ENCODE assay signal across 7 mouse cellular contexts in genomic region chr5:73431581-73431980, GRCm38 (mm10). TPM values are rescaled to one million over a fixed set of nuclear protein-coding genes. Genes with fewer than 3 reads are reported as not detected.
DNase-seq lines count a peak whose midpoint lies in the region; ATAC-seq and TF ChIP-seq lines count a peak whose summit lies in the region.

No protein-coding gene starts in this region.

- H3K9ac ChIP-seq in hindbrain, embryonic 15.5 days, result 0 out of 2 replicates have a peak overlapping the region, but pooled peaks have one; percentile 25

- H3K27me3 ChIP-seq in cerebellum, adult 2 months (ENCODE audit: control insufficient read depth, insufficient read depth, low read length), result no peaks in the 10 kb centered on the region
- no peaks in the 10 kb centered on the region for H3K27me3 ChIP-seq in hindbrain, embryonic 15.5 days

- no peak overlapping the region for H3K4me3 ChIP-seq in cerebellum, adult 2 months (replicated peaks; ENCODE audit: insufficient read depth, low read depth, low read length)
- no peak overlapping the region for H3K4me3 ChIP-seq in hindbrain, embryonic 15.5 days

- H3K9me3 ChIP-seq in hindbrain, embryonic 15.5 days, result no peaks in the 10 kb centered on the region

- no peak for TF ChIP-seq POLR2A in cerebellum, adult 2 months (IDR thresholded peaks at IDR 0.05; ENCODE audit: borderline replicate concordance, insufficient read depth, low read length)

- 12% methylated on average over 14 of the region's 14 CpGs for WGBS in cerebellum, adult 2 months
- 15% methylated on average over 14 of the region's 14 CpGs for WGBS in hindbrain, embryonic 15.5 days

- peak; percentile 55 for DNase-seq in R1 (ENCODE audit: low read depth, low spot score)
- DNase-seq in cerebellum, adult 2 months, result peak; percentile 67 to 80
- DNase-seq in frontal cortex, adult 2 months (ENCODE audit: extremely low spot score in 1 of 2, low spot score in 1 of 2), result peak; percentile 69 to 95
- peak; percentile 87 to 91 for DNase-seq in left cerebral cortex, adult 18-20 months (ENCODE audit: low spot score in 2 of 2)
- peak; percentile 69 for DNase-seq in mesoderm, embryonic 11.5 days (ENCODE audit: low read depth, low spot score)
- DNase-seq in spleen, adult 12 weeks (ENCODE audit: low spot score), result peak; percentile 5

- no peak overlapping the region for H3K27ac ChIP-seq in cerebellum, adult 2 months (ENCODE audit: insufficient read depth, low read length)
- peak overlapping the region; percentile 42; the same call in 1 of the 2 replicates for H3K27ac ChIP-seq in hindbrain, embryonic 15.5 days (replicated peaks)

- no peaks in the 10 kb centered on the region for H3K36me3 ChIP-seq in hindbrain, embryonic 15.5 days

- no peaks in the 10 kb centered on the region for H3K4me1 ChIP-seq in cerebellum, adult 2 months (ENCODE audit: control insufficient read depth, insufficient read depth, low read length)
- H3K4me1 ChIP-seq in hindbrain, embryonic 15.5 days (replicated peaks), result no peaks in the 10 kb centered on the region

- peak; percentile 89 for ATAC-seq in hindbrain, embryonic 15.5 days (ENCODE audit: low FRiP score, low read depth)

- H3K4me2 ChIP-seq in hindbrain, embryonic 15.5 days, result peak overlapping the region; percentile 39; the same call in 1 of the 2 replicates

- peak; percentile 95 for TF ChIP-seq CTCF in cerebellum, adult 2 months (IDR thresholded peaks at IDR 0.05; ENCODE audit: borderline replicate concordance, insufficient read depth, low read depth, low read length)

RNA-seq across cellular contexts. Expression of gene Cwh43, which starts 25.7 kb away (rescaled TPM):
- polyA plus RNA-seq in cerebellum, adult 2 months (2012; rRNA removed), result 0.10 and 0.20 TPM in 2 replicates
- 3.0 and 4.9 TPM in 2 replicates for polyA plus RNA-seq in frontal cortex, adult 2 months (2012; rRNA removed)
- polyA plus RNA-seq in hindbrain, embryonic 15.5 days (2015; fragmentation: Nextera tagmentation; extraction: Ambion mirVana), result 0.29 and 0.39 TPM in 2 replicates
- total RNA-seq in left cerebral cortex, adult 18-20 months (2021), result 1 to 10 TPM; 1.3 to 2.1 TPM

RNA-seq across cellular contexts. Expression of gene Dcun1d4, which starts 49.2 kb away (rescaled TPM):
- 36.1 and 41.7 TPM in 2 replicates for polyA plus RNA-seq in cerebellum, adult 2 months (2012; rRNA removed)
- polyA plus RNA-seq in frontal cortex, adult 2 months (2012; rRNA removed), result 60.2 and 67.5 TPM in 2 replicates
- 47.4 and 50.1 TPM in 2 replicates for polyA plus RNA-seq in hindbrain, embryonic 15.5 days (2015; fragmentation: Nextera tagmentation; extraction: Ambion mirVana)
- 100 to 1,000 TPM; 132 to 133 TPM for total RNA-seq in left cerebral cortex, adult 18-20 months (2021)

Comparison
In these comparisons a context has a peak if more than half of its experiments do, and no peak if none do; other contexts are left out.
1. DNase-seq: peak in every context shown above with its lines; median percentile 89 in left cerebral cortex, adult 18-20 months; 82 in frontal cortex, adult 2 months; 74 in cerebellum, adult 2 months; 69 in mesoderm, embryonic 11.5 days; 55 in R1; 5 in spleen, adult 12 weeks.